Mouse (Mus musculus) heart, embryonic 10.5 days (tissue): ENCODE results near the gene Teddm1b. TPM values are rescaled to one million over a fixed set of nuclear protein-coding genes. Genes with fewer than 3 reads are reported as not detected.

ENCODE experiments used
- DNase-seq: peaks from one replicate; pipeline ENCODE4 v3.0.0-alpha.2; 2017; ENCODE audit warnings: low spot score
- H3K27ac ChIP-seq: fragments of 300-500 bp; sonication (generic); 2 replicates; pipeline ENCODE4 v1.5.1; 2016; ENCODE audit warnings: mild to moderate bottlenecking
- H3K27me3 ChIP-seq: fragments of 300-500 bp; sonication (generic); 2 replicates; pipeline ENCODE4 v1.6.1; 2016; ENCODE audit warnings: mild to moderate bottlenecking; ENCODE audit not compliant: poor library complexity, insufficient read depth, severe bottlenecking
- H3K36me3 ChIP-seq: fragments of 300-500 bp; sonication (generic); 2 replicates; pipeline ENCODE4 v1.6.1; 2016; ENCODE audit warnings: mild to moderate bottlenecking, moderate library complexity
- H3K4me1 ChIP-seq: fragments of 300-500 bp; sonication (generic); 2 replicates; pipeline ENCODE4 v1.6.1; 2016; ENCODE audit warnings: mild to moderate bottlenecking
- H3K4me3 ChIP-seq: fragments of 300-500 bp; sonication (generic); 2 replicates; pipeline ENCODE4 v1.5.1; 2016; ENCODE audit warnings: mild to moderate bottlenecking, moderate library complexity
- H3K9me3 ChIP-seq: fragments of 300-500 bp; sonication (generic); 2 replicates; pipeline ENCODE4 v1.6.1; 2016; ENCODE audit warnings: mild to moderate bottlenecking, moderate library complexity
- WGBS: fragments of 180-500 bp; shearing (Covaris S2); methylation state at CpG from one replicate; pipeline ENCODE4 v1.1.7; 2016; 5-methylcytosine and 5-hydroxymethylcytosine counted together
- polyA plus RNA-seq: library from polyadenylated mRNA; unstranded; fragments of >200 nt; fragmentation: Nextera tagmentation; extraction: Ambion mirVana; gene quantifications from 2 replicates; pipeline ENCODE4 v1.2.1, GENCODE M21; 2016

Teddm1b gene
- polyA plus RNA-seq, 1 experiment from 2014 or later = 0.41 TPM

GRCm38 (mm10) chr1:153893746-153894145, 19.6 kb downstream of the Teddm1b start:
- DNase-seq = no peak
- 0 out of 2 replicates have a peak, but pooled peaks cover 8% of the 10 kb centered on the region for H3K4me1 ChIP-seq
- no peaks in the 10 kb centered on the region for H3K36me3 ChIP-seq
- WGBS = 72% methylated on average over 2 of the region's 2 CpGs
- no peaks in the 10 kb centered on the region for H3K9me3 ChIP-seq
- H3K4me3 ChIP-seq = no peak overlapping the region
- no peaks in the 10 kb centered on the region for H3K27me3 ChIP-seq
- no peak overlapping the region for H3K27ac ChIP-seq

- H3K9me3 ChIP-seq = no peaks in the 10 kb centered on the region
- H3K27me3 ChIP-seq = no peaks in the 10 kb centered on the region
- DNase-seq = no peak
- no peaks in the 10 kb centered on the region for H3K36me3 ChIP-seq
- WGBS = 56% methylated on average over 8 of the region's 8 CpGs
- no peak overlapping the region for H3K27ac ChIP-seq
- H3K4me3 ChIP-seq = no peak overlapping the region
- H3K4me1 ChIP-seq = peaks cover 14% of the 10 kb centered on the region; the same call in 1 of the 2 replicates
These were observed 20.2 kb downstream of the Teddm1b start for GRCm38 (mm10) chr1:153894201-153894893.

GRCm38 (mm10) chr1:153894979-153895378, 20.8 kb downstream of the Teddm1b start:
- no peaks in the 10 kb centered on the region for H3K36me3 ChIP-seq
- H3K27me3 ChIP-seq = no peaks in the 10 kb centered on the region
- H3K27ac ChIP-seq = no peak overlapping the region
- 42% methylated on average over 5 of the region's 5 CpGs for WGBS
- no peaks in the 10 kb centered on the region for H3K9me3 ChIP-seq
- H3K4me3 ChIP-seq = no peak overlapping the region
- DNase-seq = peak; percentile 84
- H3K4me1 ChIP-seq = peaks cover 14% of the 10 kb centered on the region; the same call in 1 of the 2 replicates

GRCm38 (mm10) chr1:153897196-153897595, 23.1 kb downstream of the Teddm1b start:
- no peaks in the 10 kb centered on the region for H3K36me3 ChIP-seq
- no peaks in the 10 kb centered on the region for H3K27me3 ChIP-seq
- DNase-seq = no peak
- no peaks in the 10 kb centered on the region for H3K9me3 ChIP-seq
- no peak overlapping the region for H3K27ac ChIP-seq
- H3K4me1 ChIP-seq = peaks cover 22% of the 10 kb centered on the region
- no peak overlapping the region for H3K4me3 ChIP-seq
- WGBS = 81% methylated on average over 8 of the region's 8 CpGs

- Histone ChIP-seq H3K4me1 (peaks cover 22% of the 10 kb centered on the region), H3K27ac (peak overlapping the region; percentile 96), H3K9me3 (no peaks in the 10 kb centered on the region), H3K27me3 (no peaks in the 10 kb centered on the region), H3K4me3 (peak overlapping the region; percentile 87), H3K36me3 (peaks cover 16% of the 10 kb centered on the region)
- WGBS = 17% methylated on average over 22 of the region's 22 CpGs
- DNase-seq = no peak
These were observed 25.0 kb downstream of the Teddm1b start for GRCm38 (mm10) chr1:153898989-153899730.

GRCm38 (mm10) chr1:153899731-153900380, 25.7 kb downstream of the Teddm1b start, which contains the start of the genes Glul and Teddm2:
TSS of gene Glul (plus strand) at chr1:153899944.
TSS of gene Teddm2 (minus strand) at chr1:153900228.
- under 1% methylated on average over 51 of the region's 51 CpGs for WGBS

GRCm38 (mm10) chr1:153900381-153900780, 26.2 kb downstream of the Teddm1b start:
- Histone ChIP-seq H3K4me1 (peaks cover 22% of the 10 kb centered on the region), H3K9me3 (no peaks in the 10 kb centered on the region), H3K4me3 (peak overlapping the region; percentile 87), H3K27ac (peak overlapping the region; percentile 96), H3K27me3 (no peaks in the 10 kb centered on the region), H3K36me3 (peaks cover 28% of the 10 kb centered on the region)
- no peak for DNase-seq
- WGBS = under 1% methylated on average over 35 of the region's 36 CpGs

More at GRCm38 (mm10) chr1:153899731-153900380, 25.7 kb downstream of the Teddm1b start, which contains the start of the genes Glul and Teddm2:
- Histone ChIP-seq H3K36me3 (peaks cover 23% of the 10 kb centered on the region), H3K4me1 (peaks cover 22% of the 10 kb centered on the region), H3K27me3 (no peaks in the 10 kb centered on the region), H3K4me3 (peak within 1 kb of the TSS; percentile 87), H3K9me3 (no peaks in the 10 kb centered on the region), H3K27ac (peak within 1 kb of the TSS; percentile 96)
- peak; percentile 99 for DNase-seq

GRCm38 (mm10) chr1:153900860-153901730, 26.9 kb downstream of the Teddm1b start:
- H3K36me3 ChIP-seq = peaks cover 35% of the 10 kb centered on the region
- H3K27ac ChIP-seq = peak overlapping the region; percentile 96
- no peaks in the 10 kb centered on the region for H3K27me3 ChIP-seq
- H3K4me1 ChIP-seq = peaks cover 22% of the 10 kb centered on the region
- peak overlapping the region; percentile 87 for H3K4me3 ChIP-seq
- no peak for DNase-seq
- no peaks in the 10 kb centered on the region for H3K9me3 ChIP-seq
- WGBS = 3% methylated on average over 25 of the region's 25 CpGs

GRCm38 (mm10) chr1:153903006-153903405, 28.9 kb downstream of the Teddm1b start:
- peaks cover 54% of the 10 kb centered on the region for H3K36me3 ChIP-seq
- no peak overlapping the region for H3K4me3 ChIP-seq
- H3K9me3 ChIP-seq = no peaks in the 10 kb centered on the region
- no peaks in the 10 kb centered on the region for H3K27me3 ChIP-seq
- WGBS = 90% methylated on average over 13 of the region's 13 CpGs
- H3K27ac ChIP-seq = no peak overlapping the region
- peaks cover 14% of the 10 kb centered on the region for H3K4me1 ChIP-seq
- DNase-seq = no peak

GRCm38 (mm10) chr1:153904236-153904635, 30.1 kb downstream of the Teddm1b start:
- H3K36me3 ChIP-seq = peaks cover 66% of the 10 kb centered on the region
- no peak overlapping the region for H3K4me3 ChIP-seq
- no peak overlapping the region for H3K27ac ChIP-seq

GRCm38 (mm10) chr1:153905884-153906283, 31.7 kb downstream of the Teddm1b start:
- H3K4me3 ChIP-seq = no peak overlapping the region
- no peaks in the 10 kb centered on the region for H3K9me3 ChIP-seq
- H3K27ac ChIP-seq = no peak overlapping the region
- H3K4me1 ChIP-seq = peaks cover 8% of the 10 kb centered on the region
- no peak for DNase-seq
- no peaks in the 10 kb centered on the region for H3K27me3 ChIP-seq
- 89% methylated on average over 3 of the region's 3 CpGs for WGBS
- peaks cover 76% of the 10 kb centered on the region for H3K36me3 ChIP-seq

More at GRCm38 (mm10) chr1:153904236-153904635, 30.1 kb downstream of the Teddm1b start:
- H3K4me1 ChIP-seq = peaks cover 9% of the 10 kb centered on the region
- DNase-seq = no peak
- H3K9me3 ChIP-seq = no peaks in the 10 kb centered on the region
- no peaks in the 10 kb centered on the region for H3K27me3 ChIP-seq
- 97% methylated on average over 14 of the region's 14 CpGs for WGBS

GRCm38 (mm10) chr1:153908208-153908607, 34.1 kb downstream of the Teddm1b start:
- no peaks in the 10 kb centered on the region for H3K9me3 ChIP-seq
- DNase-seq = no peak
- no peaks in the 10 kb centered on the region for H3K4me1 ChIP-seq
- H3K27ac ChIP-seq = no peak overlapping the region
- H3K27me3 ChIP-seq = no peaks in the 10 kb centered on the region
- WGBS = 83% methylated on average over 6 of the region's 6 CpGs
- H3K36me3 ChIP-seq = peaks cover 74% of the 10 kb centered on the region
- H3K4me3 ChIP-seq = no peak overlapping the region
